Mouse (Mus musculus) erythroblast, embryonic 14.5 days (primary cell): ENCODE data around the gene Csmd2. TPM values are rescaled to one million over a fixed set of nuclear protein-coding genes. Genes with fewer than 3 reads are reported as not detected.

Experiments
- H3K27me3 ChIP-seq: 2 replicates; pipeline ENCODE4 v1.6.1; 2012; ENCODE audit warnings: inconsistent platforms; ENCODE audit not compliant: control insufficient read depth
- H3K36me3 ChIP-seq: 2 replicates; pipeline ENCODE4 v1.6.1; 2012; ENCODE audit warnings: mild to moderate bottlenecking, inconsistent platforms; ENCODE audit not compliant: control insufficient read depth
- H3K4me1 ChIP-seq: 2 replicates; pipeline ENCODE4 v1.6.1; 2012; ENCODE audit warnings: inconsistent platforms; ENCODE audit not compliant: control insufficient read depth
- H3K4me3 ChIP-seq: replicated peaks from 2 replicates; pipeline ENCODE3; 2012; ENCODE audit warnings: moderate library complexity, mild to moderate bottlenecking, inconsistent platforms
- H3K9me3 ChIP-seq: 2 replicates; pipeline ENCODE4 v1.6.1; 2012; ENCODE audit warnings: low read length, inconsistent platforms, mixed read lengths; ENCODE audit not compliant: control insufficient read depth
- GATA1 ChIP-seq: IDR thresholded peaks from 2 replicates; pipeline ENCODE4 v1.6.1; 2012; ENCODE audit warnings: low read length, inconsistent platforms, mixed read lengths
- TAL1 ChIP-seq: IDR thresholded peaks from 3 replicates; pipeline ENCODE4 v1.6.1; 2012; ENCODE audit warnings: low read length, inconsistent platforms, mixed read lengths
- polyA plus RNA-seq: library from polyadenylated mRNA; stranded (reverse); fragments of >175 nt; gene quantifications from 2 replicates; pipeline ENCODE4 v1.2.3, GENCODE M21; 2012

Csmd2 gene
- polyA plus RNA-seq, 1 experiment = not detected

DNA sequence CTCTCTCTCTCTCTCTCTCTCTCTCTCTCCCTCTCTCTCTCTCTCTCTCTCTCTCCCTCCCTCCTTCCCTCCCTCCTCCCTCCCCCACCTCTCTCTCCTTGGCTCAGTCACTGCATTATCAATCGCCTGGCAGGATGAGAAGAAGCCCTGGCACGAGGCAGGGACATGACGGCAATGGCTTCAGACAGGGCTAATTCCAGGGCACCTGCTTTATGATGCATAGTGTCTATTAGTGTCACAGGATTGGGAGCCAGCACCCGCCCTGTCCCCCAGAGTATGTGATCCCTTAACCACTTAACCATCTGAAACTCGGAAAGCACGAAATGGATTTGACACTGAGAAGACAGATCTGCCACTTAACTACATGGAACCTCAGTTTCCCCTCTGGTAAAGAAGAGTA, 384.1 kb downstream of the Csmd2 start:
- no peaks in the 10 kb centered on the region for H3K27me3 ChIP-seq
- H3K4me3 ChIP-seq = no peak overlapping the region
- H3K36me3 ChIP-seq = no peaks in the 10 kb centered on the region
- TF ChIP-seq TAL1 (no peak), GATA1 (no peak)
- H3K9me3 ChIP-seq = peaks cover 46% of the 10 kb centered on the region
- no peaks in the 10 kb centered on the region for H3K4me1 ChIP-seq

GRCm38 (mm10) chr4:128373196-128373595, 385.5 kb downstream of the Csmd2 start:
- no peaks in the 10 kb centered on the region for H3K4me1 ChIP-seq
- H3K36me3 ChIP-seq = no peaks in the 10 kb centered on the region
- no peak overlapping the region for H3K4me3 ChIP-seq
- H3K9me3 ChIP-seq = peaks cover 36% of the 10 kb centered on the region
- H3K27me3 ChIP-seq = no peaks in the 10 kb centered on the region
- TF ChIP-seq TAL1 = no peak
- no peak for TF ChIP-seq GATA1

DNA sequence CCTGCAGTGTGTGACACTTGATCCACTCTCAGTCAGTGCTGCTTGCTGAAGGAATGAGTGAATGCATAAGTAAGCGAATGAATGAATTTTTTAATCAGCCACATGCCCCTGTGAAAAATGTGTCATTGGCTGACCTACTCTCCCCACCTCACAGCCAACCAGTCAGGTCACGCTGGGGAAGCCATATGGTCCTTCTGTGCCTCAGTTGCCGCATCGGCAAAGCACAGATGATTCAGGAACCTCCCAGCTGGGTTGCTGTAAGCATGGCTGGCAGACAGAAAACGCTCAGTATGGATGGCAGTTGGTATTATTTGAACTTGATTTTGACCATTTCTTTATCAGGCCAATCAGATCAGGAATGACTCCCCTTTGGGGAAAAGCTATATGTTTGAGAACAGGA, 386.4 kb downstream of the Csmd2 start:
- H3K27me3 ChIP-seq = no peaks in the 10 kb centered on the region
- no peaks in the 10 kb centered on the region for H3K4me1 ChIP-seq
- no peak overlapping the region for H3K4me3 ChIP-seq
- no peak for TF ChIP-seq TAL1
- H3K9me3 ChIP-seq = peaks cover 29% of the 10 kb centered on the region
- no peaks in the 10 kb centered on the region for H3K36me3 ChIP-seq

- TF ChIP-seq TAL1 (no peak), GATA1 (no peak)
- no peaks in the 10 kb centered on the region for H3K4me1 ChIP-seq
- H3K4me3 ChIP-seq = no peak overlapping the region
- H3K27me3 ChIP-seq = no peaks in the 10 kb centered on the region
- peaks cover 13% of the 10 kb centered on the region for H3K9me3 ChIP-seq
- H3K36me3 ChIP-seq = no peaks in the 10 kb centered on the region
Measured at GRCm38 (mm10) chr4:128378946-128379345, 391.3 kb downstream of the Csmd2 start.

DNA sequence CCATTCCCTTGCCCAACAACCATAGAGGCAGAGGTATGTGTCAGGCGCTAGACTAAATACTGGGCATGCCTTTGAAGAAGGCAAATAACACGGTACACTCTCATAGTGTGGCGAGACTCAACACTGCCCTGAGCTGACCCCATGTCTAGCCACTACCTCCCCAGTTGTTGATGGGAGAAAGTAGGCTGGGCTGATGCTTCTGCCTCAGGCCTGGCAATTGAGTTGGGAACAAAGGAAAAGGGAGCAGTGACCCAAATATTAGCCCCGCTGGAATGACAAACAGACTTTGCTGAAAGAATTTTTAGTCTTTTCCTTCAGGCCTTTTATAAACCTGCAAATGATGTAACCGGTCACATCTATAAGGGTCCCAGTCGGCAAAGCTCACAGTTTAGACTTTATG, 393.7 kb downstream of the Csmd2 start:
- TF ChIP-seq GATA1 (no peak), TAL1 (no peak)
- no peak overlapping the region for H3K4me3 ChIP-seq
- H3K9me3 ChIP-seq = peaks cover 11% of the 10 kb centered on the region
- H3K36me3 ChIP-seq = no peaks in the 10 kb centered on the region
- no peaks in the 10 kb centered on the region for H3K27me3 ChIP-seq
- no peaks in the 10 kb centered on the region for H3K4me1 ChIP-seq

DNA sequence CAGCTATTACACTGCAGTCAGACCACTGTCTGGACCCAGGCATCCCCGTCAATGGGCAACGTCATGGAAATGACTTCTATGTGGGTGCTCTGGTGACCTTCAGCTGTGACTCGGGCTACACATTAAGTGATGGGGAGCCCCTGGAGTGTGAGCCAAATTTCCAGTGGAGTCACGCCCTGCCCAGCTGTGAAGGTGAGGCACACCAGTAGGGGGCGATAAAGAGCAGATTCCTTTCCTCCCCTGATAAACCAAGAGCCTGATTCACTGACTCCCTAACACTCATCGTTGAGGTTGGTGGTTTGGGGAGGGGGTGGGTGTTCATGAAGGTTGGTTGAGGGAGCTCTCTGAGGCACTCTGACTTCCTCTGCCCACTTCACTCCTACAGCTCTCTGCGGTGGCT, 396.1 kb downstream of the Csmd2 start:
- Histone ChIP-seq H3K27me3 (no peaks in the 10 kb centered on the region), H3K4me3 (no peak overlapping the region), H3K4me1 (no peaks in the 10 kb centered on the region), H3K36me3 (no peaks in the 10 kb centered on the region), H3K9me3 (peaks cover 11% of the 10 kb centered on the region)
- no peak for TF ChIP-seq GATA1
- TF ChIP-seq TAL1 = no peak

- H3K4me3 ChIP-seq = no peak overlapping the region
- H3K4me1 ChIP-seq = no peaks in the 10 kb centered on the region
- no peaks in the 10 kb centered on the region for H3K27me3 ChIP-seq
- no peaks in the 10 kb centered on the region for H3K36me3 ChIP-seq
- no peak for TF ChIP-seq TAL1
- no peak for TF ChIP-seq GATA1
- H3K9me3 ChIP-seq = peaks cover 13% of the 10 kb centered on the region
Measured at GRCm38 (mm10) chr4:128391484-128391883, 403.8 kb downstream of the Csmd2 start.

DNA sequence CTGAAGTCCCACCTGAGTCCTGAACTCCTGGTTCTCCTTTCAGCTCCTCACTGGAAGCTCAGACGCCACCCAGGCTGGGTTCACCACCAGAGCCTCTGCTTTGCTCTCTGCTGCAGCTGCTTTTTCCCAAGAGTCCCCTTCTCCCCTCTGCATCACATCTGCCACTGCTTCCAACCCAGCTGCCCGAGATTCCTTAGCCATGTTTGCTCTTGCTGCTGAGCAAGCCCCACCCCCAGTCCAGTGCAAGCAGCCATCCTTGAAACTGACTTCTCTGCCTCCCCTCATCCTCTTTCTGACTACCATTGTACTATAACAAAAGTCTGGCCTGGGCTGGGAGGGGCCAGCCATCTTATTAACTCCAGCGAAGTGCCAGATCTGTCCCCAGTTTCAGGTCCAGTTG, 404.6 kb downstream of the Csmd2 start:
- TF ChIP-seq TAL1 (no peak), GATA1 (no peak)
- H3K9me3 ChIP-seq = peaks cover 13% of the 10 kb centered on the region

GRCm38 (mm10) chr4:128393864-128394263, 406.2 kb downstream of the Csmd2 start:
- H3K4me3 ChIP-seq = no peak overlapping the region
- H3K9me3 ChIP-seq = peaks cover 13% of the 10 kb centered on the region
- no peaks in the 10 kb centered on the region for H3K36me3 ChIP-seq
- H3K4me1 ChIP-seq = no peaks in the 10 kb centered on the region
- H3K27me3 ChIP-seq = no peaks in the 10 kb centered on the region
- TF ChIP-seq TAL1 = no peak
- no peak for TF ChIP-seq GATA1

More for the DNA sequence above, 404.6 kb downstream of the Csmd2 start:
- H3K4me1 ChIP-seq = no peaks in the 10 kb centered on the region
- no peak overlapping the region for H3K4me3 ChIP-seq
- H3K27me3 ChIP-seq = no peaks in the 10 kb centered on the region
- H3K36me3 ChIP-seq = no peaks in the 10 kb centered on the region

DNA sequence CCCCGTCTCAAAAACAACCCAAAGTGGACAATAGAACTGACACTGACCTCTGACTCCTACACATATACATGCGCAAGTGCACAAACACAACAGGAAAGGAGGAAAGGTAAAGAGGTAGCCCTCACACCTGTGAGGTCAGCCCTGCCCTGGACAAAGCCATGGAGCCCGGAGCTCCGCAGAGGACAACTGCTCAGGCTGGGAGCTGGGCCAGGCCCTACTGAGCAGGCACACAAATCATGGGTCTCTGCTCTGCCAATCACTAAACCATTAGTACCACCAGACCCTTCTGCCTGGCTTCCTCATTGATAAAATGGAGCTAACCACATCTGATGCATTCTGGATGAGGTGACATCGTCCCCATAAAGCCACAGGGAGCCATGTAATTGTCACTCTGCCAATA, 409.0 kb downstream of the Csmd2 start:
- TF ChIP-seq TAL1 (no peak), GATA1 (no peak)
- Histone ChIP-seq H3K4me3 (no peak overlapping the region), H3K4me1 (no peaks in the 10 kb centered on the region), H3K36me3 (no peaks in the 10 kb centered on the region), H3K9me3 (peaks cover 13% of the 10 kb centered on the region), H3K27me3 (no peaks in the 10 kb centered on the region)
